Mouse (Mus musculus) hematopoietic stem cell, adult 5-6 weeks (primary cell): ENCODE results near the gene Gm10518. TPM values are rescaled to one million over a fixed set of nuclear protein-coding genes. Genes with fewer than 3 reads are reported as not detected.

ENCODE experiments used
- ATAC-seq, 2 experiments: fragments of 125-278 bp in 1 of 2; replicated peaks in 1 of 2; 2 replicates each; pipeline ENCODE4 v1.8.0; 2016 to 2017; ENCODE audit warnings: inconsistent platforms in 2 of 2, mild to moderate bottlenecking in 2 of 2, moderate number of reproducible peaks in 2 of 2, low read depth in 1 of 2, moderate TSS enrichment in 1 of 2; ENCODE audit not compliant: low FRiP score in 2 of 2, poor library complexity in 2 of 2, severe bottlenecking in 2 of 2, insufficient read depth in 1 of 2, low TSS enrichment in 1 of 2
- total RNA-seq: library from RNA; stranded (forward); fragments of 172-1452, 232-1000 nt; gene quantifications from 2 replicates; pipeline ENCODE4 v1.2.3, GENCODE M21; 2017

Gm10518 gene
- total RNA-seq, 1 experiment from 2014 or later: 1.2 TPM

GRCm38 (mm10) chr1:179824549-179824948 is 21.4 kb downstream of the Gm10518 start:
- ATAC-seq: no peak

- no peak for ATAC-seq
These were observed 24.9 kb downstream of the Gm10518 start for GRCm38 (mm10) chr1:179828051-179828450.

DNA sequence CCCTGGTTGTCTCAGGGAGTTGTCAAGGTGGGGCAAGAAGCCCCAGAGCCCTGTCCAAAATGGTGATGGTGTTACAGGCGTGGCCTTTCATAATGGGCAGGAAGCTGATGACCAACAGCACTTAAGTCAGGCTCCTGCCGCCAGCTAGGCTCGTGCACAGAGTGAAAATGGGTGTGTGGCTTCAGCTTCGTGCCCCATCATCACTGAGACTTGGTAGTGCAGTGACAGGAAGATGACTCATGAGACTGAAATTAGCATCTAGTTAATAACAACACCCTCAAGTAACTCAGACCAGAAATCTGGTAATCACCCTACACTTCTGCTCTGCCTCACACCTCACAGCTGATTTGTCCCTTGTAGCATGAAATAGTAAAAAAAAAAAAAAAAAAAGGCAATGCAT is 25.7 kb downstream of the Gm10518 start:
- 0 out of 4 replicates have a peak, but pooled peaks of 1 of the 2 experiments have one; percentile 12 for ATAC-seq

DNA sequence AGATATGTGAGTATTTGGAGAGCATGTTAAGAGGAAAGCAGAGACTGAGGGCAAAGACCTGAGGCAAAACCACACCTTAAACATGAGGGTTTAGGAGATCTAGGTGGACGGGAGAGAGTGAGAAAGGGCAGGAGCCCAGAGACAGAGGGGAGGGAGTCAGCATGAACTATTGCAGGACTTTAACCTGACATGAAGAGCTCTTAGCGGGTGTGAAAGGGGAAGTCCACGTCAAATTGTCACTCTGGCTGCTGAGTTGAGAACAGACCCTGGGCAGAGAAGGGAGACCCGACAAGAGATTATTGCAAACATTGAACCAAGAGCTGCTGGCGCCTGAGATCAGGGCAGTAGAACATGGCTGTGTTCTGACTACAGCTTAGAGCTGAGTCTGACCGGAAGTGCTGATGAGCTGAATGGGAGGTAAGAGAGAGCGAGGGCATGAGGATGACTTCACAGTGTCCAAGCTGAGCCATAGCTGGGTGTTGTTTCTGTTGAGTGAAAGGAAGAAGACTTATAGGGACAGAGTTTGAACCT is 29.6 kb downstream of the Gm10518 start:
- ATAC-seq: 0 out of 4 replicates have a peak, but pooled peaks of 1 of the 2 experiments have one; percentile 24

- ATAC-seq: no peak
These were observed 30.4 kb downstream of the Gm10518 start for GRCm38 (mm10) chr1:179833596-179833995.

DNA sequence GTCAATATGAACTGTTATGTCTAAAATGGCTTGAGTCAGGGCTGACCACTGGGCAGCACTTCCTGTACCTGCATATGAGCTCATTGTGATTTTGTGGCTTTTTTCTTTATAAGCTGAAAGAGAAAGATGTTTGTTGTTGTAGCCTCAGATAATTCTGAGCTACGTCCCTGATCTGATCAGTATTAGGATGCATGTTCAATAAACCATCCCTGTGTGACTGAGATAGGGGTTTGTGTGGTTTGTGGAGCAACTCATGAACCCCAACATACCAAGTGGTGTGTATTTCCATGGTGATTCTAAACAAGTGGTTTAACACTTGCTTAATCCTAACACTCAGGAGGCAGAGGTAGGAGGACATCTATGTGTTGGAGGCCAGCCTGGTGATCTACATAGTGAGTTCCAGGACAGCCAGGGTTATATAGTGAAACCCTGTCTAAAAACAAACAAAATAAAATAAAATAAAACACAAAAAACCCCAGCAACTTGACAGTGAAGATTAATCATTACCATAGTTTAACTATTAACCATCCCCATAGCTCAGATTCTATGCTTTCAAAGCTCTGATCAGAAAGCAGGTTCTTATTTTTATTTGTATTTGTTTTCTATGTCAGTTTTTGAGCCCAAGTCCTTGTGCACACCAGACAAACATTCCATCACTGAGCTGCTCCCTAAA is 32.7 kb downstream of the Gm10518 start:
- ATAC-seq: no peak

GRCm38 (mm10) chr1:179836426-179837404 is 33.5 kb downstream of the Gm10518 start:
- ATAC-seq: no peak

GRCm38 (mm10) chr1:179842568-179842967 is 39.4 kb downstream of the Gm10518 start:
- peak; percentile 81 to 83 for ATAC-seq

DNA sequence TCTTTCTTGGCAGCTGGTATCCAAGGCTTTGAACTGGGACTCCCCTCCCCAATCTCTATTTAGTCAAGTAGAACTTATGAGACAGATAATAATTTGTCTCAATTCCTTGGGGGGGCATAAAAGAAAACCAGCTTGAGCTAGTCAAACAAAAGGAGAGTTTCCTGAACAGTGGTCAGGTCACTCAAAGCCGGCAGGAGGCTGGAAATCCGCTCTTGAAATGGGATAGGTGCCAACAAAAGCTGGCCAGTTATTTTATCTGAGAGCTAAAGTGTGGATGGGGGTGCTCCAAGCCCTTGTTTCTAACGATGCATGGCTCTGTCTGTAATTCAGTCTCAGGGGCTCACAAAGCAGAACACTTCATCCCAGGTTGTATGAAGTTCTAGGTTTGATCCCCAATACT is 40.8 kb downstream of the Gm10518 start:
- ATAC-seq: no peak

- ATAC-seq: peak; percentile 68 to 77
These were observed 41.7 kb downstream of the Gm10518 start for GRCm38 (mm10) chr1:179844894-179845293.

DNA sequence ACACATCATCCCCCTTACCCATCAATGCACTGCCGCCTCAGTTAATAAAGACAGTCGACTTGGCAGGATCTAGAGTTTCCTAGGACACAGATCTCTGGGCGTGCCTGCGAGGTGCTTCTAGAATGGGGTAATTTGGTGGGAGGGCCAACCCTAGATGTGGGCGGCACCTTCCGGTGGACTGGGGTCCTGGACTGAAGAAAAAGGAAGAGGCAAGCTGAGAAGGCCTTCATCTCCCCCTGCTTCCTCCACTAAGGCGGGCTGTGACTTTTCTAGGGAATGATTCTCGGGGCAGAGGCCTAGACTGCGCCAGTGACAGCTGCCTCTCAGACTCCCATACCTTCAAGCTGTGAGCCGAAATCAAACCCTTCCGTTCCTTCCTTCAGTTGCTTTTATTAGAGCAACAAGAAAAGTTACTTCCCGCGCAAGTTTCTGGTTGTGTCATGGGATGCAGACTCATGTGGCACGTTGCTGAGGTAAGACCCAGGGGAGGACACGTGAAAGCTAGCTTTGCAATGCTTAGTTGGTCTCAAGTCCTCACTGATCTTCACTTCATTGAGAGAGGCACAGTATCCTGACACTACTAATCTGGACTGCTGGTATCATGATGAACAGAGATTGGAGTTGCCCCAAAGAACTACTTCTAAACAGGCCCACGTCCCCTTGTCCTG is 42.8 kb downstream of the Gm10518 start:
- no peak for ATAC-seq

- ATAC-seq: no peak
These were observed 44.0 kb downstream of the Gm10518 start for GRCm38 (mm10) chr1:179847173-179847572.

- ATAC-seq: peak; percentile 62 to 67
These were observed 44.7 kb downstream of the Gm10518 start for GRCm38 (mm10) chr1:179847759-179848389.

GRCm38 (mm10) chr1:179853421-179853820 is 50.2 kb downstream of the Gm10518 start:
- ATAC-seq: peak in 1 of 2 experiments; percentile 57; a peak in 2 of 4 replicates
